Comparison of ENCODE assay signal across 8 mouse cellular contexts in genomic region chr7:132776338-132777111, GRCm38 (mm10). TPM values are rescaled to one million over a fixed set of nuclear protein-coding genes. Genes with fewer than 3 reads are reported as not detected.
DNase-seq lines count a peak whose midpoint lies in the region; ATAC-seq and TF ChIP-seq lines count a peak whose summit lies in the region.

No protein-coding gene starts in this region.

- H3K4me3 ChIP-seq in cerebellum, adult 2 months (replicated peaks; ENCODE audit: insufficient read depth, low read depth, low read length): no peak overlapping the region
- H3K4me3 ChIP-seq in lung, embryonic 14.5 days (ENCODE audit: low read depth, low read length): peak overlapping the region; percentile 14; the same call in 1 of the 2 replicates

- peaks cover 91% of the 10 kb centered on the region for H3K4me1 ChIP-seq in cerebellum, adult 2 months (ENCODE audit: control insufficient read depth, insufficient read depth, low read length)
- H3K4me1 ChIP-seq in lung, embryonic 14.5 days (ENCODE audit: insufficient read depth): peaks cover 13% of the 10 kb centered on the region

- no peak overlapping the region for H3K4me2 ChIP-seq in lung, embryonic 14.5 days

- H3K9me3 ChIP-seq in lung, embryonic 14.5 days (ENCODE audit: low read depth, low read length): no peaks in the 10 kb centered on the region

- no peaks in the 10 kb centered on the region for H3K27me3 ChIP-seq in cerebellum, adult 2 months (ENCODE audit: control insufficient read depth, insufficient read depth, low read length)
- no peaks in the 10 kb centered on the region for H3K27me3 ChIP-seq in lung, embryonic 14.5 days (ENCODE audit: insufficient read depth, low read length)

- peaks cover 29% of the 10 kb centered on the region for H3K36me3 ChIP-seq in lung, embryonic 14.5 days (ENCODE audit: insufficient read depth)

- no peak for TF ChIP-seq POLR2A in cerebellum, adult 2 months (IDR thresholded peaks at IDR 0.05; ENCODE audit: borderline replicate concordance, insufficient read depth, low read length)

- ATAC-seq in lung, embryonic 14.5 days (ENCODE audit: insufficient read depth): no peak

- TF ChIP-seq CTCF in cerebellum, adult 2 months (IDR thresholded peaks at IDR 0.05; ENCODE audit: borderline replicate concordance, insufficient read depth, low read depth, low read length): no peak
- TF ChIP-seq CTCF in lung, embryonic 14.5 days (IDR thresholded peaks at IDR 0.05; ENCODE audit: low read depth): no peak

- H3K9ac ChIP-seq in lung, embryonic 14.5 days: no peak overlapping the region; the same call in 1 of the 2 replicates

- WGBS in cerebellum, adult 2 months: 43% methylated on average over 7 of the region's 7 CpGs
- 85% methylated on average over 7 of the region's 7 CpGs for WGBS in lung, embryonic 14.5 days

- DNase-seq in cerebellum, adult 2 months: no peak
- DNase-seq in cerebellum, adult 9-10 months: no peak
- DNase-seq in lung, embryonic 14.5 days: no peak
- no peak for DNase-seq in lung, postnatal 14 days
- peak; percentile 62 to 86 for DNase-seq in kidney, postnatal 25 days
- peak; percentile 56 to 74 for DNase-seq in spleen, postnatal 36 days (ENCODE audit: low spot score in 2 of 2)
- no peak for DNase-seq in B cell, adult 2 months
- DNase-seq in urinary bladder, postnatal 25 days (ENCODE audit: low spot score): no peak

- peak overlapping the region; percentile 22; the same call in 1 of the 2 replicates for H3K27ac ChIP-seq in cerebellum, adult 2 months (ENCODE audit: insufficient read depth, low read length)
- H3K27ac ChIP-seq in lung, embryonic 14.5 days (ENCODE audit: low read depth): no peak overlapping the region

RNA-seq across cellular contexts. Expression of gene Fam53b, which starts 37.2 kb away (rescaled TPM):
- polyA plus RNA-seq in cerebellum, adult 2 months (2012; rRNA removed): 37.3 and 37.8 TPM in 2 replicates
- 31.2 and 32.4 TPM in 2 replicates for polyA plus RNA-seq in lung, embryonic 14.5 days (2014; fragmentation: Nextera tagmentation; extraction: Ambion mirVana)

Comparison
In these comparisons a context has a peak if more than half of its experiments do, and no peak if none do; other contexts are left out.
1. DNase-seq: peak in kidney, postnatal 25 days (2 of 2) and spleen, postnatal 36 days (2 of 2); none in cerebellum, adult 2 months (0 of 2), cerebellum, adult 9-10 months (single experiment), lung, embryonic 14.5 days (single experiment), lung, postnatal 14 days (single experiment), B cell, adult 2 months (0 of 2) and urinary bladder, postnatal 25 days (single experiment).